Mouse (Mus musculus) liver, adult 2 months (tissue): ENCODE data around the gene Mapk10.

Experiments
- CTCF ChIP-seq: fragments of 200-500 bp; IDR thresholded peaks from 2 replicates; pipeline ENCODE4 v1.5.1; 2011; ENCODE audit warnings: low read depth, low read length, control low read depth
- POLR2A ChIP-seq: fragments of 200-500 bp; IDR thresholded peaks from 2 replicates; pipeline ENCODE4 v1.6.1; 2011; ENCODE audit warnings: low read length, control low read depth; ENCODE audit not compliant: insufficient read depth; ENCODE audit errors: extremely low read depth

DNA sequence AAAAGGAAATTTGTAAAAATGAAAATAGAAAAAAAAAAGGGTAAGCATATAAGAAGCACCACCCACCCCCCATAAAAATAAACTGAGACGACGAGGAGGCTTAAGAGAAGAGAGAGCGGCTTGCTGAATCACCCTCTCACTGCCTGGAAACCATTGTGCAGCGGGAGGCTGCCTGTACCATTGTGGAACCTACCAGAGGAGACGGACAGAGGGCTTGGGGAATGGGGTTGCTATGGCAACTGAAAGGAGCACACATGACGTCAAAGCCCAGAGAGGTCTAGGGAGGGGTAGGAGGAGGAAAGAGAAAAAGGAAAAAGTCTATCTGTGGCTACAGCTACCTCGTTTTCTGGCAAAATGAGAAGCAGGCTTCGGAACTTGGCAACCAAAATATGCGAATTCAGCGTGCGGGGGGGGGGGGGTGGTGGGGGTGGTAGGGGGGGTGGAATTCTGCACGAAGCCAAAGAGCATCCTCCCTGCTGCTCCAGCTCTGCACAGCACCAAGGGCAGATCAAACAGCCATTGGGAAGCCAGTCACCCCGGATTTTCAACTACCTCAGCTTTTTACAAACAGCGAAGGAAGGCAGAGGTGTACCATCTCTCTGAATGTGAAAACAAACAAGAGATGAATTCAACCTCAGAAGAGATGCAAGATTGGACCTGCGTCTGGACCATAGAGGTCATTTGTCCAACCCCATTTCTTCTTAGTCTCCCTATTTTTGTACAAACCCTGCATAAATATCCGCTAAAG is at the start of gene Mapk10:
- TF ChIP-seq CTCF (no peak), POLR2A (no peak)
